Mouse (Mus musculus): ENCODE measurements around the gene Itih2.

DNA sequence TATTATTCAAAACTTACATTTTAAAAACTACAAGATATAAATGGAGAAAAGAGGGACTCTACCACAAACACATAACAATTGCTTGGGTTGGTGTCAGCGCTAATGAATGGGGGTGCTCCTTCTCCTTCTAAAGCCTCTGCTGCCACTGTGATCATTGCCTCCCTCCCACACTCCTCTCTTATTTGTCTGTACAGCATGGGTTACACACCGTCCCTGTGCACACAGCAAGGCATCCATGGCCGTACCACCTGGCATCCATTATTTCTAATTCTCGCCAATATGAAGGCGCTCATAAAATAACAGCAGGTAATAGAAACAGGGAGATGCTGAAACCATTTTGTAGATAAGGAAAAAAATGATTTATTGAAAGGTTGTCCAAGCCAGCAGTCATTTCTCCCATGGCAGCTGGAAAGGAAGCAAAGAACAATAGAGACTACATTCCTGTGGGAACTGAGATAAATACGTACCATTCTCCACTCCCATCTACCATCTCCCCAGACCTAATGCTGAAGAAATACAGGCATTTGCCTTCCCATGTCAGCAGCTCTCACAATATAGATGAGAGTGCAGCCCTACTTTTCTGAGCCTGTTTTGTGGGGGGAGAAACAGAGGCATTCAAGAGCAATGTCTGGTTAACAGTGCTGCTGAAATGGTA is 22.5 kb downstream of the Itih2 start:
- TF ChIP-seq POLR2A (IDR thresholded peaks at IDR 0.05; ENCODE audit: insufficient read length, low read depth) (no peak), MYOD1 (IDR thresholded peaks at IDR 0.05; ENCODE audit: control insufficient read depth in 1 of 3, insufficient read length in 2 of 3, low read depth in 2 of 3) (no peak), POLR2AphosphoS2 (IDR thresholded peaks at IDR 0.05; ENCODE audit: insufficient read length, low read depth) (no peak), MAX (IDR thresholded peaks at IDR 0.05; ENCODE audit: low read depth) (no peak), CEBPB (IDR thresholded peaks at IDR 0.05; ENCODE audit: insufficient read depth, poor library complexity, severe bottlenecking) (no peak), E2F4 (IDR thresholded peaks at IDR 0.05; ENCODE audit: insufficient read depth) (no peak), TCF12 (IDR thresholded peaks at IDR 0.05; ENCODE audit: insufficient read depth, poor library complexity, severe bottlenecking) (no peak), TCF3 (IDR thresholded peaks at IDR 0.05; ENCODE audit: insufficient read length, low read depth) (no peak)

Data from myocyte (in vitro differentiated cells).